Mouse (Mus musculus): ENCODE measurements around the gene Lman1l.

Gene Lman1l

GRCm38 (mm10) chr9:57620674-57621073, at the start of gene Lman1l:
Lman1l (minus strand) TSS chr9:57620774.
- no peak for DNase-seq

GRCm38 (mm10) chr9:57669566-57669965, 49.0 kb upstream of the Lman1l start:
- no peak for DNase-seq

GRCm38 (mm10) chr9:57668277-57668676, 47.7 kb upstream of the Lman1l start:
- no peak for DNase-seq

GRCm38 (mm10) chr9:57667817-57668216, 47.2 kb upstream of the Lman1l start:
- peak; percentile 76 to 86 for DNase-seq

GRCm38 (mm10) chr9:57667136-57667535, 46.6 kb upstream of the Lman1l start:
- no peak for DNase-seq

GRCm38 (mm10) chr9:57666536-57666935, 46.0 kb upstream of the Lman1l start:
- no peak for DNase-seq

GRCm38 (mm10) chr9:57664616-57665015, 44.0 kb upstream of the Lman1l start:
- DNase-seq = no peak

- DNase-seq = no peak
These were observed 41.0 kb upstream of the Lman1l start for GRCm38 (mm10) chr9:57661552-57661951.

- no peak for DNase-seq
These were observed 39.9 kb upstream of the Lman1l start for GRCm38 (mm10) chr9:57660501-57660900.

- peak; percentile 72 to 84 for DNase-seq
These were observed 39.2 kb upstream of the Lman1l start for GRCm38 (mm10) chr9:57659774-57660173.

- no peak for DNase-seq
These were observed 38.4 kb upstream of the Lman1l start for GRCm38 (mm10) chr9:57658970-57659369.

- no peak for DNase-seq
These were observed 37.3 kb upstream of the Lman1l start for GRCm38 (mm10) chr9:57657843-57658242.

- peak in 1 of 2 experiments; percentile 65 for DNase-seq
These were observed 36.2 kb upstream of the Lman1l start for GRCm38 (mm10) chr9:57656631-57657350.

- DNase-seq = peak; percentile 89 to 95
These were observed 35.2 kb upstream of the Lman1l start for GRCm38 (mm10) chr9:57655749-57656148.

- no peak for DNase-seq
These were observed 34.4 kb upstream of the Lman1l start for GRCm38 (mm10) chr9:57654966-57655365.

- no peak for DNase-seq
These were observed 32.7 kb upstream of the Lman1l start, which contains the start of gene Csk for GRCm38 (mm10) chr9:57653283-57653682. Csk (minus strand) TSS chr9:57653631.

- DNase-seq = no peak
These were observed 32.3 kb upstream of the Lman1l start for GRCm38 (mm10) chr9:57652855-57653254.

GRCm38 (mm10) chr9:57652351-57652750, 31.8 kb upstream of the Lman1l start:
- peak in 1 of 2 experiments; percentile 23 for DNase-seq

GRCm38 (mm10) chr9:57650786-57651311, 30.3 kb upstream of the Lman1l start:
- DNase-seq = peak; percentile 59 to 61

- DNase-seq = no peak
These were observed 29.7 kb upstream of the Lman1l start for GRCm38 (mm10) chr9:57650130-57650785.

- DNase-seq = no peak
These were observed 26.9 kb upstream of the Lman1l start for GRCm38 (mm10) chr9:57647286-57648108.

GRCm38 (mm10) chr9:57646551-57647103, 26.1 kb upstream of the Lman1l start:
- no peak for DNase-seq
